Mouse (Mus musculus) R1 (cell line): ENCODE measurements at regions not wholly inside any gene's neighbourhood (a gene's known extent, or its start where the extent isn't known, plus 50 kb on each side); places are given as distances from the start of the nearest gene placed in this dataset.
A peak's percentile ranks its signal among the peaks of the same experiment; 100 is the strongest.

Experiments
- DNase-seq: peaks from one replicate; pipeline ENCODE4 v3.0.0-alpha.2; 2018; ENCODE audit warnings: low read depth, low spot score

GRCm38 (mm10) chr4:84218961-84219360 is 456.1 kb downstream of the Bnc2 start:
- no peak for DNase-seq

GRCm38 (mm10) chr4:84222057-84222717 is 452.9 kb downstream of the Bnc2 start:
- peak; percentile 43 for DNase-seq

DNA sequence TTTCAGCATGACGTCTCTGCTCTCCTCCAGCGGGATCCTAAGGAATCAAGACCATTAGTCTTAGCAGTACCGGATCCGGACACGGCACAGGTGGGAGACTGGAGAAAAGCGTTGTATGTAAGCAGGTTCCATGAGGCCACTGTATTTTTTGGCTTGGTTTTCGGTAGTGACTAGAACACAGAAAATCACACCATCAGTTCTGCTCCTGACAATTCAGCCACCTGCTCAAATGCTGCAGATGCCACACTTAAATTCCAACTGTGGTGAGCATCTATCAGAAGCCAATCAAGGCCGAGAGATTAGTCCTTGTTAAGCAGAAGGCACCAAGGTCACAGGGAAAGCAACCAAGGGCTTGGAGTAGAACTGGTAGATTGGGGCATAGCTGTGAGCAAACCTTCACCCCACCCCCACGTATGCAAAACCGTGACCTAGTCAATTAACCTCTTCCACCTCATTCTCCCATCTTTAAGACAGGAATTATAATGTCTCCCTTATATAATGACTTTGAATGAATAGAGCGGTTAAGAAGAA is 452.2 kb downstream of the Bnc2 start:
- DNase-seq = peak; percentile 64

GRCm38 (mm10) chr4:84224556-84224955 is 450.5 kb downstream of the Bnc2 start:
- DNase-seq = peak; percentile 74
